Mouse (Mus musculus) layer of hippocampus, adult 2 months (tissue): ENCODE results near the gene Unc5cl. TPM values are rescaled to one million over a fixed set of nuclear protein-coding genes. Genes with fewer than 3 reads are reported as not detected.
A peak's percentile ranks its signal among the peaks of the same experiment; 100 is the strongest.

Source experiments
- DNase-seq, 2 experiments: peaks; one replicate each; pipeline ENCODE4 v3.0.0; 2022; ENCODE audit warnings: low spot score in 2 of 2
- H3K27ac ChIP-seq: fragments of 200-600 bp; 2 replicates; pipeline ENCODE4 v1.8.1; 2022
- H3K4me3 ChIP-seq: fragments of 200-600 bp; 2 replicates; pipeline ENCODE4 v1.8.1; 2022; ENCODE audit warnings: mild to moderate bottlenecking
- CTCF ChIP-seq: fragments of 200-600 bp; conservative IDR thresholded peaks from 2 replicates; pipeline ENCODE4 v1.8.1; 2022; ENCODE audit warnings: antibody characterized with exemption, mild to moderate bottlenecking, moderate library complexity
- total RNA-seq, 2 experiments: library from RNA; stranded (reverse); gene quantifications; 2 replicates each; pipeline ENCODE4 v1.2.3; 2021

Unc5cl gene
- total RNA-seq, 2 experiments from 2014 or later: 0.37 to 0.92 TPM

- H3K27ac ChIP-seq: no peak overlapping the region
- no peak for TF ChIP-seq CTCF
- no peak overlapping the region for H3K4me3 ChIP-seq
- no peak for DNase-seq
Measured at GRCm38 (mm10) chr17:48581153-48581552, 126.5 kb downstream of the Unc5cl start.

- no peak for TF ChIP-seq CTCF
- DNase-seq: no peak
- Histone ChIP-seq H3K27ac (no peak overlapping the region), H3K4me3 (no peak overlapping the region)
Measured at GRCm38 (mm10) chr17:48582486-48582990, 127.8 kb downstream of the Unc5cl start.

- no peak for DNase-seq
- Histone ChIP-seq H3K27ac (no peak overlapping the region), H3K4me3 (no peak overlapping the region)
- TF ChIP-seq CTCF: no peak
Measured at GRCm38 (mm10) chr17:48583401-48583800, 128.7 kb downstream of the Unc5cl start.

GRCm38 (mm10) chr17:48585902-48586359, 131.2 kb downstream of the Unc5cl start:
- no peak for TF ChIP-seq CTCF
- H3K27ac ChIP-seq: 0 out of 2 replicates have a peak overlapping the region, but pooled peaks have one; percentile 54

GRCm38 (mm10) chr17:48588674-48589073, 134.0 kb downstream of the Unc5cl start:
- Histone ChIP-seq H3K27ac (no peak overlapping the region), H3K4me3 (no peak overlapping the region)
- DNase-seq: no peak
- TF ChIP-seq CTCF: peak; percentile 63

More at GRCm38 (mm10) chr17:48585902-48586359, 131.2 kb downstream of the Unc5cl start:
- no peak for DNase-seq
- H3K4me3 ChIP-seq: peak overlapping the region; percentile 34; the same call in 1 of the 2 replicates

Other genes with a start within 250 kb of the Unc5cl start
- gene Trem1, start 222.1 kb upstream of the Unc5cl start, total RNA-seq: not detected
- not detected for gene Trem3, start 207.1 kb upstream of the Unc5cl start, total RNA-seq
- gene Treml4, start 190.6 kb upstream of the Unc5cl start, total RNA-seq: not detected
- under 1 TPM; 0.25 to 0.36 TPM for gene Treml2, start 155.4 kb upstream of the Unc5cl start, total RNA-seq
- gene B430306N03Rik, start 138.8 kb upstream of the Unc5cl start, total RNA-seq: not detected
- gene Trem2, start 108.5 kb upstream of the Unc5cl start, total RNA-seq: 10 to 100 TPM; 10.1 to 10.6 TPM
- not detected for gene Treml1, start 95.0 kb upstream of the Unc5cl start, total RNA-seq
- gene Nfya, start 45.0 kb upstream of the Unc5cl start, total RNA-seq: 10 to 100 TPM; 21.4 to 26.7 TPM
- gene Oard1, start 44.9 kb upstream of the Unc5cl start, total RNA-seq: 10 to 100 TPM; 11.1 to 15.1 TPM
- gene Apobec2, start 22.0 kb upstream of the Unc5cl start, total RNA-seq: under 1 TPM in 1 of 2 experiments, not detected in 1; 0.33 TPM
- gene Tspo2, start 3.4 kb upstream of the Unc5cl start, total RNA-seq: not detected